Mouse (Mus musculus) left cerebral cortex, adult 2 months (tissue): ENCODE measurements at regions not wholly inside any gene's neighbourhood (a gene's known extent, or its start where the extent isn't known, plus 50 kb on each side); places are given as distances from the start of the nearest gene placed in this dataset.
A peak's percentile ranks its signal among the peaks of the same experiment; 100 is the strongest.

Experiments used
- DNase-seq, 2 experiments: peaks; one replicate each; pipeline ENCODE4 v3.0.0; 2021 to 2022; ENCODE audit warnings: low spot score in 2 of 2, mixed read lengths in 1 of 2; ENCODE audit errors: extremely low spot score in 1 of 2
- H3K27ac ChIP-seq: fragments of 200-600 bp; 2 replicates; pipeline ENCODE4 v1.8.1; 2022
- H3K4me3 ChIP-seq: fragments of 200-600 bp; 2 replicates; pipeline ENCODE4 v1.8.1; 2022
- CTCF ChIP-seq: fragments of 200-600 bp; IDR thresholded peaks from 2 replicates; pipeline ENCODE4 v1.8.1; 2022; ENCODE audit warnings: antibody characterized with exemption, mild to moderate bottlenecking, moderate library complexity
- intact Hi-C: fragments of 180-260 bp; cut with DNase I; formaldehyde crosslinking; loops from one replicate; pipeline ENCODE4 v1.15.1; 2025

GRCm38 (mm10) chr16:54498270-54498669 is 799.5 kb downstream of the Zpld1 start:
- no peak for DNase-seq
- no peak for TF ChIP-seq CTCF
- intact Hi-C loops: loop anchor here (10.0 kb wide), 1 partner anchor 487 kb away; no protein-coding TSS in a partner anchor
- no peak overlapping the region for H3K4me3 ChIP-seq
- 0 out of 2 replicates have a peak overlapping the region, but pooled peaks have one; percentile 53 for H3K27ac ChIP-seq
